Mouse (Mus musculus): ENCODE measurements around the gene Psmd2.
A peak's percentile ranks its signal among the peaks of the same experiment; 100 is the strongest.
"Not testable (repeated sequence)": the region's sequence is repeated elsewhere in the genome, so short reads cannot be mapped to it uniquely, and the experiment has no call there.

Gene Psmd2

GRCm38 (mm10) chr16:20657661-20658060 lies 6.2 kb downstream of the Psmd2 start:
- DNase-seq (ENCODE audit: low spot score in 2 of 2) = no peak

GRCm38 (mm10) chr16:20668013-20668412 lies 16.6 kb downstream of the Psmd2 start, which contains the start of gene Eif4g1:
Gene Eif4g1 (plus strand): TSS chr16:20668313.
- DNase-seq (ENCODE audit: low spot score in 2 of 2) = not testable (repeated sequence)

GRCm38 (mm10) chr16:20670291-20670690 lies 18.8 kb downstream of the Psmd2 start:
- DNase-seq (ENCODE audit: low spot score in 2 of 2) = no peak

GRCm38 (mm10) chr16:20671886-20672285 lies 20.4 kb downstream of the Psmd2 start:
- DNase-seq (ENCODE audit: low spot score in 2 of 2) = no peak

- DNase-seq (ENCODE audit: low spot score in 2 of 2) = peak; percentile 96 to 97
Measured at GRCm38 (mm10) chr16:20672500-20672902, 21.0 kb downstream of the Psmd2 start.

- peak; percentile 72 to 75 for DNase-seq (ENCODE audit: low spot score in 2 of 2)
Measured at GRCm38 (mm10) chr16:20672965-20673705, 21.7 kb downstream of the Psmd2 start.

- no peak for DNase-seq (ENCODE audit: low spot score in 2 of 2)
Measured at GRCm38 (mm10) chr16:20673706-20674303, 22.4 kb downstream of the Psmd2 start.

GRCm38 (mm10) chr16:20675213-20675612 lies 23.8 kb downstream of the Psmd2 start:
- DNase-seq (ENCODE audit: low spot score in 2 of 2) = no peak

GRCm38 (mm10) chr16:20676702-20677101 lies 25.2 kb downstream of the Psmd2 start:
- no peak for DNase-seq (ENCODE audit: low spot score in 2 of 2)

GRCm38 (mm10) chr16:20677380-20677779 lies 25.9 kb downstream of the Psmd2 start:
- no peak for DNase-seq (ENCODE audit: low spot score in 2 of 2)

GRCm38 (mm10) chr16:20677974-20678675 lies 26.7 kb downstream of the Psmd2 start:
- DNase-seq (ENCODE audit: low spot score in 2 of 2) = peak; percentile 76 to 88

- no peak for DNase-seq (ENCODE audit: low spot score in 2 of 2)
Measured at GRCm38 (mm10) chr16:20690774-20691173, 39.3 kb downstream of the Psmd2 start.

- DNase-seq (ENCODE audit: low spot score in 2 of 2) = no peak
Measured at GRCm38 (mm10) chr16:20691617-20692016, 40.2 kb downstream of the Psmd2 start.

- no peak for DNase-seq (ENCODE audit: low spot score in 2 of 2)
Measured at GRCm38 (mm10) chr16:20692241-20692965, 41.0 kb downstream of the Psmd2 start.

- peak; percentile 82 to 88 for DNase-seq (ENCODE audit: low spot score in 2 of 2)
Measured at GRCm38 (mm10) chr16:20693111-20693701, 41.8 kb downstream of the Psmd2 start, which contains the start of gene Fam131a. Gene Fam131a (plus strand): TSS chr16:20693241.

- DNase-seq (ENCODE audit: low spot score in 2 of 2) = peak in 1 of 2 experiments; percentile 50
Measured at GRCm38 (mm10) chr16:20694781-20695180, 43.3 kb downstream of the Psmd2 start.

- peak; percentile 82 to 90 for DNase-seq (ENCODE audit: low spot score in 2 of 2)
Measured at GRCm38 (mm10) chr16:20695622-20696323, 44.3 kb downstream of the Psmd2 start.

GRCm38 (mm10) chr16:20699266-20699665 lies 47.8 kb downstream of the Psmd2 start:
- DNase-seq (ENCODE audit: low spot score in 2 of 2) = no peak

GRCm38 (mm10) chr16:20700036-20700435 lies 48.6 kb downstream of the Psmd2 start:
- DNase-seq (ENCODE audit: low spot score in 2 of 2) = no peak

- DNase-seq (ENCODE audit: low spot score in 2 of 2) = no peak
Measured at GRCm38 (mm10) chr16:20701316-20701715, 49.9 kb downstream of the Psmd2 start.

Measured in urinary bladder, postnatal 4 days (tissue).